In the genomic region with DNA sequence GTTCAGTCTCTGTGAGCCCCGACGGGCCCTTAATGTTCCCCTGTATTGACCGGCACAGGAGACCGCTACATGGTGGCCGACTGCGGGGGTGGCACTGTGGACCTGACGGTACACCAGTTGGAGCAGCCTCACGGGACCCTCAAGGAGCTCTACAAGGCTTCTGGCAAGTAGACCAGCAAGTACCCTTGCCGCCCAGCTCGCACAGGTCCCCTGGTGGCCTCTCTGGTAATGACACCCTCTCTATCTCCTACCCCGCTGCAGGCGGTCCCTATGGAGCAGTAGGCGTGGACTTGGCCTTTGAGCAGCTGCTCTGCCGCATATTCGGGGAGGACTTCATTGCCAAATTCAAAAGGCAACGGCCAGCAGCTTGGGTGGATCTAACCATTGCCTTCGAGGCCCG, we compare ENCODE assay signal across 9 mouse cellular contexts. TPM values are rescaled to one million over a fixed set of nuclear protein-coding genes. Genes with fewer than 3 reads are reported as not detected.
A peak's percentile ranks its signal among the peaks of the same experiment; 100 is the strongest.
DNase-seq lines count a peak whose midpoint lies in the region; ATAC-seq and TF ChIP-seq lines count a peak whose summit lies in the region.
"Had no signal": no experiment of that assay in that cellular context is flagged by ENCODE, and none has a peak within 500 bp of the region (broad histone marks: within the 10 kb centered on the region; RNA-seq: fewer than 3 reads in every experiment).

No protein-coding gene starts in this region.

- TF ChIP-seq CTCF in liver, postnatal 0 days (IDR thresholded peaks at IDR 0.05; ENCODE audit: low read depth): peak; percentile 95
- peak; percentile 65; the same call in 1 of the 2 replicates for TF ChIP-seq CTCF in thymus, adult 2 months (IDR thresholded peaks at IDR 0.05; ENCODE audit: borderline replicate concordance, control insufficient read depth, extremely low read depth, insufficient read depth, low read length, poor library complexity)

- peaks cover 11 to 17% of the 10 kb centered on the region in 2 experiments for H3K4me1 ChIP-seq in heart, embryonic 14.5 days (ENCODE audit: control insufficient read depth in 2 of 2, insufficient read depth in 2 of 2, low read length in 2 of 2)
- H3K4me1 ChIP-seq in liver, postnatal 0 days (ENCODE audit: insufficient read depth): peaks cover 12% of the 10 kb centered on the region
- H3K4me1 ChIP-seq in neural tube, embryonic 15.5 days: no peaks in the 10 kb centered on the region; the same call in 1 of the 2 replicates
- no peaks in the 10 kb centered on the region for H3K4me1 ChIP-seq in thymus, adult 2 months (replicated peaks; ENCODE audit: control insufficient read depth, insufficient read depth, low read length)

- TF ChIP-seq EP300 in liver, postnatal 0 days (IDR thresholded peaks at IDR 0.05; ENCODE audit: low read depth): no peak

- H3K36me3 ChIP-seq in heart, embryonic 14.5 days (ENCODE audit: control insufficient read depth, insufficient read depth, low read length): peaks cover 73% of the 10 kb centered on the region
- peaks cover 33% of the 10 kb centered on the region for H3K36me3 ChIP-seq in liver, postnatal 0 days (replicated peaks; ENCODE audit: insufficient read depth, low read length)
- peaks cover 38% of the 10 kb centered on the region for H3K36me3 ChIP-seq in neural tube, embryonic 15.5 days
- no peaks in the 10 kb centered on the region; the same call in 1 of the 2 replicates for H3K36me3 ChIP-seq in thymus, adult 2 months (ENCODE audit: control insufficient read depth, insufficient read depth, low read length)

- no peak for TF ChIP-seq POLR2A in thymus, adult 2 months (IDR thresholded peaks at IDR 0.05; ENCODE audit: control insufficient read depth, extremely low read depth, insufficient read depth, low read length, poor library complexity)

- H3K9me3 ChIP-seq in heart, embryonic 14.5 days (ENCODE audit: control insufficient read depth, low read length): no peaks in the 10 kb centered on the region
- no peaks in the 10 kb centered on the region for H3K9me3 ChIP-seq in liver, postnatal 0 days (ENCODE audit: low read length)
- no peaks in the 10 kb centered on the region for H3K9me3 ChIP-seq in neural tube, embryonic 15.5 days (replicated peaks)

- no peak overlapping the region for H3K27ac ChIP-seq in heart, embryonic 14.5 days (replicated peaks in 1 of 2; ENCODE audit: control insufficient read depth in 1 of 2, insufficient read depth in 1 of 2, low read depth in 2 of 2, low read length in 2 of 2)
- no peak overlapping the region for H3K27ac ChIP-seq in liver, postnatal 0 days (ENCODE audit: low read depth)
- H3K27ac ChIP-seq in neural tube, embryonic 15.5 days (replicated peaks): no peak overlapping the region
- H3K27ac ChIP-seq in thymus, adult 2 months (ENCODE audit: control insufficient read depth, insufficient read depth, low read length): no peak overlapping the region

- H3K27me3 ChIP-seq in heart, embryonic 14.5 days (ENCODE audit: control insufficient read depth, insufficient read depth, low read length): no peaks in the 10 kb centered on the region
- H3K27me3 ChIP-seq in liver, postnatal 0 days (ENCODE audit: insufficient read depth, low read length): no peaks in the 10 kb centered on the region
- H3K27me3 ChIP-seq in neural tube, embryonic 15.5 days (replicated peaks): no peaks in the 10 kb centered on the region
- no peaks in the 10 kb centered on the region for H3K27me3 ChIP-seq in thymus, adult 2 months (ENCODE audit: control insufficient read depth, insufficient read depth, low read length)

- H3K4me3 ChIP-seq in heart, embryonic 14.5 days (ENCODE audit: control insufficient read depth in 1 of 2, insufficient read depth in 1 of 2, low read depth in 1 of 2, low read length in 2 of 2): no peak overlapping the region
- no peak overlapping the region for H3K4me3 ChIP-seq in liver, postnatal 0 days (ENCODE audit: low read depth, low read length)
- H3K4me3 ChIP-seq in neural tube, embryonic 15.5 days (replicated peaks): no peak overlapping the region
- H3K4me3 ChIP-seq in thymus, adult 2 months (ENCODE audit: control insufficient read depth, insufficient read depth, low read length): no peak overlapping the region

- DNase-seq in 416B (ENCODE audit: low read depth): peak; percentile 86
- peak; percentile 70 to 91 for DNase-seq in kidney, postnatal 36 days
- DNase-seq in liver, postnatal 0 days: peak; percentile 89
- peak; percentile 67 for DNase-seq in thymus, adult 2 months

- peak overlapping the region; percentile 50; the same call in 1 of the 2 replicates for H3K9ac ChIP-seq in heart, embryonic 14.5 days (ENCODE audit: low read length)
- no peak overlapping the region; the same call in 1 of the 2 replicates for H3K9ac ChIP-seq in liver, postnatal 0 days (replicated peaks)
- H3K9ac ChIP-seq in neural tube, embryonic 15.5 days (replicated peaks): no peak overlapping the region

- peak overlapping the region; percentile 47 for H3K4me2 ChIP-seq in heart, embryonic 14.5 days (ENCODE audit: low read length)
- no peak overlapping the region for H3K4me2 ChIP-seq in liver, postnatal 0 days (ENCODE audit: low read depth, low read length)
- H3K4me2 ChIP-seq in neural tube, embryonic 15.5 days: no peak overlapping the region; the same call in 1 of the 2 replicates

- WGBS in heart, embryonic 14.5 days: 25% methylated on average over 18 of the region's 18 CpGs
- 29% methylated on average over 18 of the region's 18 CpGs for WGBS in liver, postnatal 0 days (ENCODE audit: insufficient replicate concordance)
- WGBS in neural tube, embryonic 15.5 days: 27% methylated on average over 18 of the region's 18 CpGs
- 57% methylated on average over 18 of the region's 18 CpGs for WGBS in thymus, adult 2 months

- peak; percentile 75 for ATAC-seq in activated CD4-positive, CD25-positive, alpha-beta regulatory T cell, adult 4 months
- ATAC-seq in erythroblast, adult 5-6 weeks (replicated peaks; ENCODE audit: low FRiP score, poor library complexity, severe bottlenecking): peak; percentile 89
- peak; percentile 8; the same call in 1 of the 2 replicates for ATAC-seq in heart, embryonic 14.5 days (ENCODE audit: insufficient number of reproducible peaks, insufficient read depth, low FRiP score, low read depth)
- ATAC-seq in liver, postnatal 0 days: peak; percentile 86
- ATAC-seq in neural tube, embryonic 15.5 days (ENCODE audit: low FRiP score): peak; percentile 14; the same call in 1 of the 2 replicates

RNA-seq across cellular contexts. Expression of a gene that starts 9.3 kb away (rescaled TPM):
- polyA plus RNA-seq in activated CD4-positive, CD25-positive, alpha-beta regulatory T cell, adult 4 months (2017; shearing (Covaris generic)): not detected
- total RNA-seq in erythroblast, adult 5-6 weeks (2015; ENCODE audit: low replicate concordance): not detected in 2 replicates
- total RNA-seq in erythroblast, adult 5-6 weeks (2017; ENCODE audit: low replicate concordance): not detected in 2 replicates
- not detected in 2 replicates for polyA plus RNA-seq in heart, embryonic 14.5 days (2014; fragmentation: Nextera tagmentation; extraction: Ambion mirVana)
- not detected in 2 replicates for polyA plus RNA-seq in liver, postnatal 0 days (2015; fragmentation: Nextera tagmentation; extraction: Ambion mirVana)
- not detected in 2 replicates for polyA plus RNA-seq in neural tube, embryonic 15.5 days (2015; fragmentation: Nextera tagmentation; extraction: Ambion mirVana)
- polyA plus RNA-seq in thymus, adult 2 months (2012; rRNA removed): not detected in 2 replicates
- polyA plus RNA-seq: frontal cortex, adult 2 months had no signal

RNA-seq across cellular contexts. Expression of a gene that starts 15.5 kb away (rescaled TPM):
- polyA plus RNA-seq in activated CD4-positive, CD25-positive, alpha-beta regulatory T cell, adult 4 months (2017; shearing (Covaris generic)): under 1 TPM; 0.13 to 0.19 TPM
- not detected in 2 replicates for total RNA-seq in erythroblast, adult 5-6 weeks (2015; ENCODE audit: low replicate concordance)
- 0.14 TPM in 1 of 2 replicates, not detected in the other for total RNA-seq in erythroblast, adult 5-6 weeks (2017; ENCODE audit: low replicate concordance)
- 5.8 and 6.3 TPM in 2 replicates for polyA plus RNA-seq in heart, embryonic 14.5 days (2014; fragmentation: Nextera tagmentation; extraction: Ambion mirVana)
- 0.65 and 0.67 TPM in 2 replicates for polyA plus RNA-seq in liver, postnatal 0 days (2015; fragmentation: Nextera tagmentation; extraction: Ambion mirVana)
- 6.0 and 7.7 TPM in 2 replicates for polyA plus RNA-seq in neural tube, embryonic 15.5 days (2015; fragmentation: Nextera tagmentation; extraction: Ambion mirVana)
- polyA plus RNA-seq in thymus, adult 2 months (2012; rRNA removed): 3.1 and 3.5 TPM in 2 replicates

RNA-seq across cellular contexts. Expression of a gene that starts 17.3 kb away (rescaled TPM):
- 10 to 100 TPM; 37.7 to 47.8 TPM for polyA plus RNA-seq in activated CD4-positive, CD25-positive, alpha-beta regulatory T cell, adult 4 months (2017; shearing (Covaris generic))
- 77.1 and 92.0 TPM in 2 replicates for total RNA-seq in erythroblast, adult 5-6 weeks (2015; ENCODE audit: low replicate concordance)
- 33.9 and 49.3 TPM in 2 replicates for total RNA-seq in erythroblast, adult 5-6 weeks (2017; ENCODE audit: low replicate concordance)
- polyA plus RNA-seq in heart, embryonic 14.5 days (2014; fragmentation: Nextera tagmentation; extraction: Ambion mirVana): 71.0 and 80.3 TPM in 2 replicates
- 58.1 and 61.6 TPM in 2 replicates for polyA plus RNA-seq in liver, postnatal 0 days (2015; fragmentation: Nextera tagmentation; extraction: Ambion mirVana)
- polyA plus RNA-seq in neural tube, embryonic 15.5 days (2015; fragmentation: Nextera tagmentation; extraction: Ambion mirVana): 79.1 and 83.2 TPM in 2 replicates
- polyA plus RNA-seq in thymus, adult 2 months (2012; rRNA removed): 108 and 135 TPM in 2 replicates

RNA-seq across cellular contexts. Expression of a gene that starts 37.3 kb away (rescaled TPM):
- polyA plus RNA-seq in activated CD4-positive, CD25-positive, alpha-beta regulatory T cell, adult 4 months (2017; shearing (Covaris generic)): 1 to 10 TPM; 3.0 to 3.1 TPM
- 0.96 and 3.8 TPM in 2 replicates for total RNA-seq in erythroblast, adult 5-6 weeks (2015; ENCODE audit: low replicate concordance)
- 6.4 and 7.7 TPM in 2 replicates for total RNA-seq in erythroblast, adult 5-6 weeks (2017; ENCODE audit: low replicate concordance)
- polyA plus RNA-seq in heart, embryonic 14.5 days (2014; fragmentation: Nextera tagmentation; extraction: Ambion mirVana): 6.2 and 7.0 TPM in 2 replicates
- 4.2 and 4.8 TPM in 2 replicates for polyA plus RNA-seq in liver, postnatal 0 days (2015; fragmentation: Nextera tagmentation; extraction: Ambion mirVana)
- polyA plus RNA-seq in neural tube, embryonic 15.5 days (2015; fragmentation: Nextera tagmentation; extraction: Ambion mirVana): 11.5 and 12.6 TPM in 2 replicates
- 45.6 and 52.5 TPM in 2 replicates for polyA plus RNA-seq in thymus, adult 2 months (2012; rRNA removed)

RNA-seq across cellular contexts. Expression of a gene that starts 44.2 kb away (rescaled TPM):
- polyA plus RNA-seq in activated CD4-positive, CD25-positive, alpha-beta regulatory T cell, adult 4 months (2017; shearing (Covaris generic)): 10 to 100 TPM; 90.4 to 96.2 TPM
- total RNA-seq in erythroblast, adult 5-6 weeks (2015; ENCODE audit: low replicate concordance): 160 and 210 TPM in 2 replicates
- 363 and 459 TPM in 2 replicates for total RNA-seq in erythroblast, adult 5-6 weeks (2017; ENCODE audit: low replicate concordance)
- polyA plus RNA-seq in heart, embryonic 14.5 days (2014; fragmentation: Nextera tagmentation; extraction: Ambion mirVana): 33.1 and 38.9 TPM in 2 replicates
- polyA plus RNA-seq in liver, postnatal 0 days (2015; fragmentation: Nextera tagmentation; extraction: Ambion mirVana): 67.6 and 77.7 TPM in 2 replicates
- 21.0 and 31.3 TPM in 2 replicates for polyA plus RNA-seq in neural tube, embryonic 15.5 days (2015; fragmentation: Nextera tagmentation; extraction: Ambion mirVana)
- polyA plus RNA-seq in thymus, adult 2 months (2012; rRNA removed): 121 and 150 TPM in 2 replicates

Comparison
In these comparisons a context has a peak if more than half of its experiments do, and no peak if none do; other contexts are left out.
1. ATAC-seq: peak in every context shown above with its lines; median percentile 89 in erythroblast, adult 5-6 weeks; 86 in liver, postnatal 0 days; 75 in activated CD4-positive, CD25-positive, alpha-beta regulatory T cell, adult 4 months; 14 in neural tube, embryonic 15.5 days; 8 in heart, embryonic 14.5 days.